Mouse (Mus musculus): ENCODE measurements around the gene Bach1.

DNA sequence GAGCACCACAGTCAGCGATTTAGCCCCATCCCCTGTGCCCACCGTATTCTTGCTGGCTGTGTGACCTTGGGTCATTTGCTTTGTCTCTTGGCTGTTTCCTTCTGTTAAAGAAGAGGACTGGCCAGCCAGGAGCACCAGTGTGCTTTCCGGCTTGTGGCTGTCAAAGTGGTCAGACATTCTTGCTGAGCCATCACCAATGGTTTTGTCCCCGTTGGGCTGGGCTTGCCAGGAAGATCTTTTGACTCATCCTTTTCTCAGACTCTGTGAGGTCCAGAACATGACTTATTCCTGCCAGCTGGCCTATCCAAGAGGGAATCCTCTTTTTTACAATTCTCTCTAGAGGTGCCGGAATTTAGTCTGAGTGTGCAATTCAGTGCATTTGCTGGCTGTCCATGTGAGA, 43.7 kb upstream of the Bach1 start:
- TF ChIP-seq EP300 (IDR thresholded peaks at IDR 0.05; ENCODE audit: low read depth) (no peak), CTCF (IDR thresholded peaks at IDR 0.05; ENCODE audit: low read depth) (no peak)
